Mouse (Mus musculus): ENCODE measurements around the gene Hcn1. TPM values are rescaled to one million over a fixed set of nuclear protein-coding genes. Genes with fewer than 3 reads are reported as not detected.

Hcn1 gene
- total RNA-seq (2018; cell fraction: chromatin; rRNA removed): not detected
- under 1 TPM in 5 of 26 experiments, not detected in 21; under 0.01 TPM for total RNA-seq (2018; cell fraction: cytosol; rRNA removed)
- total RNA-seq (2018; cell fraction: nucleus; rRNA removed): not detected
- polyA plus RNA-seq (2018): not detected in 3 replicates

GRCm38 (mm10) chr13:117602181-117602580 is at the start of gene Hcn1:
Gene Hcn1 (plus strand): TSS chr13:117602320.
- Histone ChIP-seq H3K27ac (no peak within 1 kb of the TSS), H3K4me3 (ENCODE audit: inconsistent target) (no peak within 1 kb of the TSS), H3K79me2 (ENCODE audit: inconsistent target) (no peaks in the 10 kb centered on the region), H3K36me3 (ENCODE audit: inconsistent target) (no peaks in the 10 kb centered on the region)
- WGBS (ENCODE audit: missing documents): under 1% methylated on average over 45 of the region's 45 CpGs

GRCm38 (mm10) chr13:117567251-117567650 is 34.9 kb upstream of the Hcn1 start:
- WGBS (ENCODE audit: missing documents): 93% methylated on average over 7 of the region's 8 CpGs
- Histone ChIP-seq H3K27ac (no peak overlapping the region), H3K4me3 (ENCODE audit: inconsistent target) (no peak overlapping the region), H3K79me2 (ENCODE audit: inconsistent target) (no peaks in the 10 kb centered on the region), H3K36me3 (ENCODE audit: inconsistent target) (no peaks in the 10 kb centered on the region)

GRCm38 (mm10) chr13:117571747-117572146 is 30.4 kb upstream of the Hcn1 start:
- no peaks in the 10 kb centered on the region for H3K79me2 ChIP-seq (ENCODE audit: inconsistent target)
- no peak overlapping the region for H3K4me3 ChIP-seq (ENCODE audit: inconsistent target)
- 76% methylated on average over 3 of the region's 3 CpGs for WGBS (ENCODE audit: missing documents)
- no peak overlapping the region for H3K27ac ChIP-seq
- no peaks in the 10 kb centered on the region for H3K36me3 ChIP-seq (ENCODE audit: inconsistent target)

- Histone ChIP-seq H3K27ac (no peak overlapping the region), H3K79me2 (ENCODE audit: inconsistent target) (no peaks in the 10 kb centered on the region), H3K36me3 (ENCODE audit: inconsistent target) (no peaks in the 10 kb centered on the region), H3K4me3 (ENCODE audit: inconsistent target) (no peak overlapping the region)
- WGBS (ENCODE audit: missing documents): 89% methylated on average over 10 of the region's 10 CpGs
These were observed 7.5 kb upstream of the Hcn1 start for GRCm38 (mm10) chr13:117594494-117595182.

GRCm38 (mm10) chr13:117595183-117595532 is 7.0 kb upstream of the Hcn1 start:
- H3K36me3 ChIP-seq (ENCODE audit: inconsistent target): no peaks in the 10 kb centered on the region
- no peak overlapping the region for H3K27ac ChIP-seq
- H3K79me2 ChIP-seq (ENCODE audit: inconsistent target): no peaks in the 10 kb centered on the region
- 89% methylated on average over 3 of the region's 3 CpGs for WGBS (ENCODE audit: missing documents)
- no peak overlapping the region for H3K4me3 ChIP-seq (ENCODE audit: inconsistent target)

GRCm38 (mm10) chr13:117601331-117601965 is 672 bp upstream of the Hcn1 start:
- Histone ChIP-seq H3K4me3 (ENCODE audit: inconsistent target) (no peak overlapping the region), H3K36me3 (ENCODE audit: inconsistent target) (no peaks in the 10 kb centered on the region)
- WGBS (ENCODE audit: missing documents): 55% methylated on average over 9 of the region's 9 CpGs

GRCm38 (mm10) chr13:117602617-117603358 is 668 bp downstream of the Hcn1 start:
- Histone ChIP-seq H3K27ac (no peak overlapping the region), H3K79me2 (ENCODE audit: inconsistent target) (no peaks in the 10 kb centered on the region), H3K4me3 (ENCODE audit: inconsistent target) (no peak overlapping the region), H3K36me3 (ENCODE audit: inconsistent target) (no peaks in the 10 kb centered on the region)
- WGBS (ENCODE audit: missing documents): 4% methylated on average over 62 of the region's 62 CpGs

More at GRCm38 (mm10) chr13:117601331-117601965, 672 bp upstream of the Hcn1 start:
- Histone ChIP-seq H3K79me2 (ENCODE audit: inconsistent target) (no peaks in the 10 kb centered on the region), H3K27ac (no peak overlapping the region)

GRCm38 (mm10) chr13:117603421-117603820 is 1.3 kb downstream of the Hcn1 start:
- WGBS (ENCODE audit: missing documents): 32% methylated on average over 10 of the region's 11 CpGs
- H3K79me2 ChIP-seq (ENCODE audit: inconsistent target): no peaks in the 10 kb centered on the region
- H3K27ac ChIP-seq: no peak overlapping the region
- no peak overlapping the region for H3K4me3 ChIP-seq (ENCODE audit: inconsistent target)
- no peaks in the 10 kb centered on the region for H3K36me3 ChIP-seq (ENCODE audit: inconsistent target)

- no peak overlapping the region for H3K27ac ChIP-seq
- 36% methylated on average over 7 of the region's 7 CpGs for WGBS (ENCODE audit: missing documents)
- no peak overlapping the region for H3K4me3 ChIP-seq (ENCODE audit: inconsistent target)
- no peaks in the 10 kb centered on the region for H3K36me3 ChIP-seq (ENCODE audit: inconsistent target)
- no peaks in the 10 kb centered on the region for H3K79me2 ChIP-seq (ENCODE audit: inconsistent target)
These were observed 2.0 kb downstream of the Hcn1 start for GRCm38 (mm10) chr13:117604073-117604472.

- no peak overlapping the region for H3K4me3 ChIP-seq (ENCODE audit: inconsistent target)
- no peaks in the 10 kb centered on the region for H3K36me3 ChIP-seq (ENCODE audit: inconsistent target)
- no peaks in the 10 kb centered on the region for H3K79me2 ChIP-seq (ENCODE audit: inconsistent target)
- H3K27ac ChIP-seq: no peak overlapping the region
- 87% methylated on average over 5 of the region's 5 CpGs for WGBS (ENCODE audit: missing documents)
These were observed 3.0 kb downstream of the Hcn1 start for GRCm38 (mm10) chr13:117604971-117605750.

GRCm38 (mm10) chr13:117611881-117612280 is 9.8 kb downstream of the Hcn1 start:
- Histone ChIP-seq H3K79me2 (ENCODE audit: inconsistent target) (no peaks in the 10 kb centered on the region), H3K36me3 (ENCODE audit: inconsistent target) (no peaks in the 10 kb centered on the region), H3K4me3 (ENCODE audit: inconsistent target) (no peak overlapping the region), H3K27ac (no peak overlapping the region)
- 100% methylated on average over 2 of the region's 2 CpGs for WGBS (ENCODE audit: missing documents)

GRCm38 (mm10) chr13:117619544-117619943 is 17.4 kb downstream of the Hcn1 start:
- WGBS (ENCODE audit: missing documents): 91% methylated on average over 7 of the region's 7 CpGs
- no peak overlapping the region for H3K4me3 ChIP-seq (ENCODE audit: inconsistent target)
- no peak overlapping the region for H3K27ac ChIP-seq
- no peaks in the 10 kb centered on the region for H3K36me3 ChIP-seq (ENCODE audit: inconsistent target)
- no peaks in the 10 kb centered on the region for H3K79me2 ChIP-seq (ENCODE audit: inconsistent target)

- 83% methylated on average over 2 of the region's 2 CpGs for WGBS (ENCODE audit: missing documents)
- Histone ChIP-seq H3K27ac (no peak overlapping the region), H3K36me3 (ENCODE audit: inconsistent target) (no peaks in the 10 kb centered on the region), H3K4me3 (ENCODE audit: inconsistent target) (no peak overlapping the region), H3K79me2 (ENCODE audit: inconsistent target) (no peaks in the 10 kb centered on the region)
These were observed 55.4 kb downstream of the Hcn1 start for GRCm38 (mm10) chr13:117657501-117657900.

GRCm38 (mm10) chr13:117658414-117659175 is 56.5 kb downstream of the Hcn1 start:
- WGBS (ENCODE audit: missing documents): 89% methylated on average over 17 of the region's 17 CpGs
- Histone ChIP-seq H3K4me3 (ENCODE audit: inconsistent target) (no peak overlapping the region), H3K27ac (no peak overlapping the region), H3K36me3 (ENCODE audit: inconsistent target) (no peaks in the 10 kb centered on the region), H3K79me2 (ENCODE audit: inconsistent target) (no peaks in the 10 kb centered on the region)
